Mouse (Mus musculus) adipocyte (in vitro differentiated cells): ENCODE measurements around the gene Gda.

Experiments
- DNase-seq: peaks from one replicate; pipeline ENCODE4 v3.0.0-alpha.2; 2016; ENCODE audit warnings: low spot score

Gene Gda

GRCm38 (mm10) chr19:21473345-21473744 is at the start of gene Gda:
TSS of gene Gda (minus strand) at chr19:21473445.
- no peak for DNase-seq

- no peak for DNase-seq
These were observed 47.0 kb upstream of the Gda start for GRCm38 (mm10) chr19:21520280-21520679.

- peak; percentile 79 for DNase-seq
These were observed 36.9 kb upstream of the Gda start for GRCm38 (mm10) chr19:21510116-21510515.

- peak; percentile 14 for DNase-seq
These were observed 34.5 kb upstream of the Gda start for GRCm38 (mm10) chr19:21507561-21508232.

- DNase-seq, result no peak
These were observed 33.9 kb upstream of the Gda start for GRCm38 (mm10) chr19:21507133-21507532.

GRCm38 (mm10) chr19:21504716-21505115 is 31.5 kb upstream of the Gda start:
- no peak for DNase-seq

- DNase-seq, result no peak
These were observed 26.2 kb upstream of the Gda start for GRCm38 (mm10) chr19:21499394-21499983.

GRCm38 (mm10) chr19:21495817-21496216 is 22.6 kb upstream of the Gda start:
- DNase-seq, result no peak

- no peak for DNase-seq
These were observed 20.7 kb upstream of the Gda start for GRCm38 (mm10) chr19:21493807-21494521.

GRCm38 (mm10) chr19:21491391-21491790 is 18.1 kb upstream of the Gda start:
- no peak for DNase-seq

GRCm38 (mm10) chr19:21487124-21487944 is 14.1 kb upstream of the Gda start:
- DNase-seq, result no peak

GRCm38 (mm10) chr19:21482096-21482495 is 8.9 kb upstream of the Gda start:
- no peak for DNase-seq

- DNase-seq, result no peak
These were observed 7.8 kb upstream of the Gda start for GRCm38 (mm10) chr19:21481031-21481430.

- DNase-seq, result no peak
These were observed 6.8 kb upstream of the Gda start for GRCm38 (mm10) chr19:21480053-21480419.

GRCm38 (mm10) chr19:21479183-21480052 is 6.2 kb upstream of the Gda start:
- no peak for DNase-seq

GRCm38 (mm10) chr19:21478538-21478937 is 5.3 kb upstream of the Gda start:
- DNase-seq, result no peak

GRCm38 (mm10) chr19:21477780-21478179 is 4.5 kb upstream of the Gda start:
- no peak for DNase-seq

- peak; percentile 62 for DNase-seq
These were observed 3.5 kb upstream of the Gda start for GRCm38 (mm10) chr19:21476782-21477181.

GRCm38 (mm10) chr19:21472121-21472780 is 994 bp downstream of the Gda start:
- DNase-seq, result peak; percentile 70

GRCm38 (mm10) chr19:21461221-21461960 is 11.9 kb downstream of the Gda start:
- peak; percentile 61 for DNase-seq
